Mouse (Mus musculus) olfactory bulb, adult 2 months (tissue): ENCODE data around the gene Rpl29. TPM values are rescaled to one million over a fixed set of nuclear protein-coding genes. Genes with fewer than 3 reads are reported as not detected.

Experiments
- H3K27ac ChIP-seq: fragments of 200-500 bp; 2 replicates; pipeline ENCODE4 v1.5.1; 2012; ENCODE audit warnings: low read depth, low read length; ENCODE audit not compliant: insufficient read depth
- H3K4me1 ChIP-seq: fragments of 200-500 bp; 2 replicates; pipeline ENCODE4 v1.6.1; 2012; ENCODE audit warnings: low read length; ENCODE audit not compliant: control insufficient read depth, insufficient read depth
- H3K4me3 ChIP-seq: fragments of 200-500 bp; 2 replicates; pipeline ENCODE4 v1.5.1; 2012; ENCODE audit warnings: mild to moderate bottlenecking, low read depth, low read length, moderate library complexity; ENCODE audit not compliant: insufficient read depth
- CTCF ChIP-seq: fragments of 200-500 bp; IDR thresholded peaks from 2 replicates; pipeline ENCODE4 v1.5.1; 2012; ENCODE audit warnings: low read depth, mild to moderate bottlenecking, low read length, moderate library complexity; ENCODE audit not compliant: insufficient read depth
- POLR2A ChIP-seq: fragments of 200-500 bp; IDR thresholded peaks from 2 replicates; pipeline ENCODE4 v1.6.1; 2012; ENCODE audit warnings: mild to moderate bottlenecking, low read depth, low read length, moderate library complexity; ENCODE audit not compliant: insufficient read depth
- WGBS: fragments of 180-500 bp; shearing (Covaris S2); methylation state at CpG from one replicate; pipeline ENCODE4 v1.1.7; 2018; 5-methylcytosine and 5-hydroxymethylcytosine counted together
- polyA plus RNA-seq: library from polyadenylated mRNA; stranded (reverse); fragments of >200 nt; gene quantifications from 2 replicates; pipeline ENCODE4 v1.2.4, GENCODE M21; 2012; ENCODE audit warnings: low replicate concordance; ENCODE audit not compliant: missing spikeins, insufficient read depth, insufficient read length

Gene Rpl29
- polyA plus RNA-seq, 1 experiment: not detected

DNA sequence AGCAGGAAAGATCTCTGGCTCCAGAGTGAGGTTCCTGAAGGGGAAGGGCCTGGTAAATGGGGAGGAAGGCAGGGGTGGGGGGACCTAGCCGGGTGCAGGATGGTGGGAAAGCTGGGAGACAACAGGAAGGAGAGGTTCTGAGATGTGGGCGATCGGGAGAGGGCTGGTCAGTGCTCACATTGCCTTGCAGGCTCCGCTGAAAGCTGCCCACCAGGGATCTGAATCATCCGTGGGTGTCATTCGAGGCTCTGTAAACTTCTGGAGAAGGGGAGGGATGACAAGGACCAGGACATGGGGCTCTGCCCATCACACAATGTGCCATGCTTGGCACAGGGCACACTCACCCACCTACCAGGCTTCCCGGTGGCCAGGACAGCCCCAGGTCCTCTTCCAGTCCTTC lies 4.1 kb downstream of the Rpl29 start:
- H3K4me1 ChIP-seq: peaks cover 14% of the 10 kb centered on the region
- no peak overlapping the region for H3K4me3 ChIP-seq
- TF ChIP-seq CTCF: no peak
- TF ChIP-seq POLR2A: no peak
- H3K27ac ChIP-seq: no peak overlapping the region
- WGBS: 44% methylated on average over 7 of the region's 7 CpGs

DNA sequence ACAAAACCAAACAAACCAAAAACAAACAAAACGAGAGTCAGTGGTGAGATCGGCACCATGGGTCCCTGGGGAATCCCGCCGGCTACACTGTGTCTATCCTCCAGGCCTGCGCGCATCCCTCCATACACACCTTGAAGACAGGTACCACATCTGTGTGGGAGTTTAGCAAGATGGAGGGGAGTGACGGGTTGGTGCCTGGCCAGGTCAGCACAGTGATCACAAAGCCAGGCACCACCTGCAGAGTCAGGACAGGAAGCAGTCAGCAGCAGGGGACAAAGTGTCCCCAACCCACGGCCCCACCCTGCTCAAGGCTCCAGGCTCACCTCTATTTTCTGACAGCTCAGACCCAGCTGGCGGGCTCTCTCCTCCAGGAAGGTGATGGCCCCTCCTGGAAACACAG lies 7.3 kb downstream of the Rpl29 start:
- H3K27ac ChIP-seq: no peak overlapping the region
- WGBS: 89% methylated on average over 9 of the region's 9 CpGs
- peaks cover 21% of the 10 kb centered on the region for H3K4me1 ChIP-seq
- H3K4me3 ChIP-seq: no peak overlapping the region
- TF ChIP-seq CTCF (no peak), POLR2A (no peak)

DNA sequence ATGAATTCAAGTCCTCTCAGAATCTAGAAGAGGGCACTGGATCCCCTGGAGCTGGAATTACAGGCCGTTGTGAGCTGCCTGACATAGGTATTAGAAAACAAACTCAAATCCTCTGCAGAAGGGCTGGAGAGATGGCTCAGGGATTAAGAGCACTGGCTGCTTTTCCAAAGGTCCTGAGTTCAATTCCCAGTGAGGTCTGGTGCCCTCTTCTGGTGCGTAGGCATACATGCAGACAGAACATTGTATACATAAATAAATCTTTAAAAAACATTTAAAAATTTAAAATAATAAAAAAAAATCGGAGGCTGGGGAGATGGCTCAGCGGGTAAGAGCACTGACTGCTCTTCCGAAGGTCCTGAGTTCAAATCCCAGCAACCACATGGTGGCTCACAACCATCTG lies 13.4 kb downstream of the Rpl29 start:
- no peak overlapping the region for H3K4me3 ChIP-seq
- TF ChIP-seq POLR2A (no peak), CTCF (no peak)
- 81% methylated on average over 5 of the region's 5 CpGs for WGBS

DNA sequence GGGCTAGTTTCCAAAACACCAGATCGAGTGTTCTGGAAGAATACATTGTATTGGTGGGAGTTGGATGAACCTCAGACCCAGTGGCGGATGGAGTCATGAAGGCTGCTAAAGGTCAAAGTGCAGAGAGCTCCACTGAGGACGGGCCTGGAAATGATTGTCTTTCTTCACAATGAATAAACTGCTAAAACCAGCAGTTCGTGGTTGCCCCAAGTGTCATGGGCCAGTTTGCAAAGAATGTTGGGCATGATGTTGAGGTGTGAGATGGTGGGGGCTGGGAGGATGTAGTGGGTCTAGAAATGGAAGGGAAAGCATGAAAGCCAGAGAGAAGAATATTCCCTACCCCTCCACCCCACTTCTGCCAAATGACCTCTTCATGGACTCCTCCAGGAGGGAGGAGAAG lies 15.6 kb downstream of the Rpl29 start:
- Histone ChIP-seq H3K27ac (no peak overlapping the region), H3K4me3 (no peak overlapping the region), H3K4me1 (peaks cover 19% of the 10 kb centered on the region)
- TF ChIP-seq CTCF (no peak), POLR2A (no peak)
- WGBS: 85% methylated on average over 4 of the region's 4 CpGs

More for the DNA sequence above, 13.4 kb downstream of the Rpl29 start:
- Histone ChIP-seq H3K27ac (no peak overlapping the region), H3K4me1 (peaks cover 18% of the 10 kb centered on the region)

DNA sequence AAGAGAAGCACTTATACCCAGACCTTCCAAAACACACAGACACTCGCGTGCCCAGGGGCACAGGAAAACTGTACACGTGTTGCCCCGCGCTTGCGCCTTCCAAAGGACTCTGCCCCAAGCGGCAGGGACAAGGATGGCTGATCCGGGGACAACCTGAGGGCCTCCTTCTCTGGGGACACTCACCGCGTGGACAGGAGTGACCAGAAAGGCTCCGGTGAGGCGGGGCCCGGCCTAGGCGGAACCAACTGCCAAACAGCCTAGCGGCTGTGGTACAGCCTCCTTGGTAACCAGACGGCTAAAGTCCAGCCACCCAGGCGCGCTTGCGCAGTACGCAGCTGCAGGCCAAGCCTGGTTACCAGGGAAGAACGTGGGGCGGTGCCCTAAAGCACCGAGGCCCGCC lies 18.1 kb downstream of the Rpl29 start, which contains the start of the genes Abhd14b and Abhd14a:
Gene Abhd14b, plus strand, starts transcription at position 112 of the 400 bp plus-strand sequence.
Gene Abhd14a, minus strand, starts transcription at position 331 of the 400 bp plus-strand sequence.
- under 1% methylated on average over 24 of the region's 24 CpGs for WGBS

DNA sequence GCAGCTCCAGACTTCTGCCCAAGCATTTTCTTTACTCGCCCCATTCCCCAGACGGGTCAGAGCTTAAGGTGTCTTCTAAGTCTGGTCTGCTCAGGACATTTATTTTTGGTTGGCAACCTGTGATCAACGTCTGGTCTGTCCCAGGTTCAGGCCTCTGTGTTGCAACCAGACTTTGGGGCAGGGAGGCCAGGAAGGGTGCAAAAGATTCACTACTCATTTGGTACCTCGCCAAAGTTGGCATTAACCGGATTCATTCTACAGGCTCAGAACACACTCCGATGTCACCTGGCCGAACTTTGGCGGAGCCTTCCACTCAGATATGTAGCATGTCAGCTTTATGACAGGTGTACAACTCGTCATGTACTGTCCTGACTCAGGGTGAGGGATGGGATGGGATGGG lies 18.7 kb downstream of the Rpl29 start:
- Histone ChIP-seq H3K4me1 (peaks cover 22% of the 10 kb centered on the region), H3K27ac (no peak overlapping the region), H3K4me3 (peak overlapping the region; percentile 78)
- 33% methylated on average over 9 of the region's 9 CpGs for WGBS
- TF ChIP-seq CTCF (no peak), POLR2A (no peak)

More for the DNA sequence above, 18.1 kb downstream of the Rpl29 start, which contains the start of the genes Abhd14b and Abhd14a:
- peaks cover 19% of the 10 kb centered on the region for H3K4me1 ChIP-seq
- TF ChIP-seq POLR2A (peak; percentile 74), CTCF (peak; percentile 83)
- peak within 1 kb of the TSS; percentile 78 for H3K4me3 ChIP-seq
- peak within 1 kb of the TSS; percentile 61; the same call in 1 of the 2 replicates for H3K27ac ChIP-seq

DNA sequence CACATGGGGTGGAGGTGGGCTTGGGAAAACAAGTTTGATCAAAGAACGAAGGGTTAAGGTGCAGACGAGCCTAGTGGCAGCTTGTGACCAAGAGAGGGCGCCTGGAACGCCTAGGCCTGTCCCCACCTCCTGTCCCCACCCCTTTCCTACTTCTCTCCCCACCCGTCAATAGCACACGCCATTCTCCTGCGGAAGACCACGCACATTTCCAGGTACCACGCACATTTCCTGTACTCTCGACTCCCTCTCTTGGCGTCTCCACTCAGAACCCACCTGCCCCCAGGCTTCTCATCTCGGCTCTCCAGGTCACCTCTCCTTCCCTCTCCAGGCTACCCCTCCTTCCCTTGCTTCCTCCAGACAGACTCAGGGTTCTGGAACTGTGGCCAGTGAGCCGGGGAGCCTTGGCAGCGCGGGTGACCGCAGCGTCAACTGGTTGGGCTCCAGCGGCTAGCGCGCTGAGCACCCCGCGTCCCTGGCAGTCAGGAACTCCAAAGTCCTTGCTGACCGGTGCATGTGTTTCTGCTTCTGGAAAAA lies 19.3 kb downstream of the Rpl29 start:
- TF ChIP-seq CTCF (peak; percentile 48), POLR2A (no peak)
- H3K27ac ChIP-seq: no peak overlapping the region
- peak overlapping the region; percentile 44 for H3K4me3 ChIP-seq
- peaks cover 25% of the 10 kb centered on the region for H3K4me1 ChIP-seq
- 4% methylated on average over 23 of the region's 23 CpGs for WGBS

DNA sequence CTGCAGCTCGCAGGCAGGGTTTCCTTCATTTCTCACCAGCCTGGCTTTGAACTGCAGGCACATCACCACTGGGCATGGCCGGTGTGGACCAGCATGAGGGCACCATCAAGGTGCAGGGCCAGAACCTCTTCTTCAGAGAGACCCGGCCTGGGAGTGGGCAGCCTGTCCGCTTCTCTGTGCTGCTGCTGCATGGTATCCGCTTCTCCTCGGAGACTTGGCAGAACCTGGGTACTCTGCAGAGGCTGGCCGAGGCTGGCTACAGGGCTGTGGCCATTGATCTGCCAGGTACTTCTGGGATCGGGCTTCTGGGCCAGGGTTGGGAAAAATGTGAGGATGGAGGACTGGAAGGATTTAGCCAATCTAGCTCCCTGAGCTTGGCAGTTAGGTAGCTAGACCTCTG lies 20.7 kb downstream of the Rpl29 start:
- WGBS: 86% methylated on average over 8 of the region's 8 CpGs
- no peak overlapping the region for H3K27ac ChIP-seq

DNA sequence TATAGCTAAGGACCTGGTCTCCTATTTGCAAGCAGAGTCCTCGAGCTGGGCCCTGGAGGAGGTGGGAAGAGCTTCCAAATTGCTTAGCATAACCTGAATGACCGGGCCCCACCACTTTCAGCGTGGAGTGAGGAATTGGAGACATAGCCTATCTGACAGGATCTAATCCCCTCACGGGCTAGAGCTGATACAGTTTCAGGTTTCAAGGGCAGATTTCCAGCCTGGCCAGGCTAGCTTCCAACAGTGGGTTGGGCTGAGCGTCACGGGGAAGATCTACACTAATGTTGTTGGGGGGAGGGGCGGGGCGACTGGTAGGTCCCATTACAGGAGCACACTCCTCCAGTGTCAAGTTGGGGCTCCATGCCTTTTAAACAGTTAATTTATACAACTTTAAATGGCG lies 21.4 kb downstream of the Rpl29 start:
- Histone ChIP-seq H3K27ac (no peak overlapping the region), H3K4me1 (peaks cover 36% of the 10 kb centered on the region)
- 50% methylated on average over 9 of the region's 9 CpGs for WGBS

More for the DNA sequence above, 20.7 kb downstream of the Rpl29 start:
- no peak overlapping the region for H3K4me3 ChIP-seq
- peaks cover 35% of the 10 kb centered on the region for H3K4me1 ChIP-seq
- TF ChIP-seq CTCF: no peak
- TF ChIP-seq POLR2A: no peak

More for the DNA sequence above, 21.4 kb downstream of the Rpl29 start:
- TF ChIP-seq POLR2A: no peak
- no peak for TF ChIP-seq CTCF
- H3K4me3 ChIP-seq: no peak overlapping the region
